Mouse (Mus musculus) central nervous system, embryonic 18 days (tissue): Measurements from ENCODE around the gene Olfr733. TPM values are rescaled to one million over a fixed set of nuclear protein-coding genes. Genes with fewer than 3 reads are reported as not detected.

Experiments used
- polyA plus RNA-seq: library from polyadenylated mRNA; depleted of rRNA; stranded (reverse); fragments of >200 nt; gene quantifications from 2 replicates; pipeline ENCODE4 v1.2.3, GENCODE M21; 2012; rRNA removed

The Olfr733 gene
- polyA plus RNA-seq: not detected in 2 replicates

DNA sequence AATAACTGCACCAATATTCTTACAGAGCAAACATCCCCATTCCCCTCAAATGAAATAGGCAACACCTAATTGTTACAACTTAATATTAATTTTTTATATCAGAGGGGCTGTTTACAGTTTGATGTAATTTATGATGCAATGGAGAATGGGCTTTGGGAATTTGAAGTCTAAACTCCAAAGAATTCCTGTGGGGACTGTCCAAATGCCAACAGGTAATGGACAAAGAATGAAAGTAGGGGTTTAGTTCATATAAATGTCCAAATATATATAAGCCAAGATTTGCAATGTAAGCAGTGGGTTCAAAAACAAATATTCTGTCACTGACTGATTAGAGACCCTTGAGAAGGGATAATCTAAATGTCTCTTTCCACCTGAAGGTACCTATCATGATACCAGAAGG is at the start of gene Olfr733:
Olfr733 (minus strand) TSS at position 101 of the 400 bp plus-strand sequence.

DNA sequence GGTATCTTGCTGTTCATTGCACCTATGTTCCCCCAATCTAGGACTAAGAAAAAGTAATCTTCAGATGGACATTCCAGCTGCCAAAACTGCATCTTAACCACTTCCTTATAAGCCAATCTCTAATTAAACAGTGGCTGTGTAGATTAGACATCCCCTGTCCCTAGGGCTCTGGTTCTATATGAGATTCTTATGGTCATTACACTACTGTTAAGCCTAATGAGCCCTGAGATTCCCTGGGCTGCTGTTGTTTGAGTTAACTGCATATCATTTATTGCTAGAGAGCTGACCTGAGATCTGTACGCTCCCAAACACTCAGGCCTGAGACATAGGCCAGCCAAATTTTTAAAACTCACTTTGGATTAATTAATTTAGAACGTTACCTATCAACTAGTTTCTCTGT is 47.5 kb upstream of the Olfr733 start, which contains the start of gene Olfr735:
Olfr735 (minus strand) TSS at position 77 of the 400 bp plus-strand sequence.

GRCm38 (mm10) chr14:50326661-50327060 is 25.3 kb upstream of the Olfr733 start, which contains the start of gene Olfr734:
Gene Olfr734, minus strand, starts transcription at chr14:50326761.

DNA sequence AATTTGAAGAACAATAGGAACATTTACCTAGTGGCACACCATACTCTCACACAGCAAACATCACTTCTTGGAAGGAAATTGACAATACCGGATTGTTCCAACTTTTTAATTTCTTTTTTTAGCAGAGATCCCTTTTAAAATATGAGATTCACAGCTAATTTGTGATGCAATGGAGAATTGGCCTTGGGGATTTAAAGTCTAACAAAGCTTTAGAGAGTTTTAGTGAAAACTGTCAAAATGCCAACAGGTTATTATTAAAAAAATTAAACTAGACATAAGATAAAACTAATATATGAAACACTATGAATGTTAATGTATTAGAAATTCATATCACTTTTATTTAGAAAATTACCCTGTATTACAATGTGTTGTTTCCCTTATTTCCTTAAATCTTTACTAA is 17.2 kb downstream of the Olfr733 start, which contains the start of gene Olfr732:
Olfr732 (minus strand) TSS at position 101 of the 400 bp plus-strand sequence.

Other genes starting within 250 kb of the Olfr733 start
- not detected in 2 replicates for gene Olfr726, start 210.6 kb downstream of the Olfr733 start, polyA plus RNA-seq
- not detected in 2 replicates for gene Olfr727, start 178.3 kb downstream of the Olfr733 start, polyA plus RNA-seq
- gene Olfr728, start 158.8 kb downstream of the Olfr733 start, polyA plus RNA-seq: not detected in 2 replicates
- not detected in 2 replicates for gene Olfr729, start 148.6 kb downstream of the Olfr733 start, polyA plus RNA-seq
- gene Olfr730, start 113.3 kb downstream of the Olfr733 start, polyA plus RNA-seq: not detected in 2 replicates
- gene Olfr731, start 59.7 kb downstream of the Olfr733 start, polyA plus RNA-seq: not detected in 2 replicates
- gene Olfr732, start 17.3 kb downstream of the Olfr733 start, polyA plus RNA-seq: not detected in 2 replicates
- not detected in 2 replicates for gene Olfr734, start 25.2 kb upstream of the Olfr733 start, polyA plus RNA-seq
- gene Olfr735, start 47.4 kb upstream of the Olfr733 start, polyA plus RNA-seq: not detected in 2 replicates
- not detected in 2 replicates for gene Tlr11, start 56.4 kb upstream of the Olfr733 start, polyA plus RNA-seq
- not detected in 2 replicates for gene Olfr736, start 79.6 kb upstream of the Olfr733 start, polyA plus RNA-seq
- not detected in 2 replicates for gene Olfr738, start 106.0 kb upstream of the Olfr733 start, polyA plus RNA-seq
- gene Olfr739, start 117.1 kb upstream of the Olfr733 start, polyA plus RNA-seq: not detected in 2 replicates
- gene Olfr740, start 144.0 kb upstream of the Olfr733 start, polyA plus RNA-seq: not detected in 2 replicates
- gene Olfr741, start 171.2 kb upstream of the Olfr733 start, polyA plus RNA-seq: not detected in 2 replicates
- gene Olfr742, start 202.1 kb upstream of the Olfr733 start, polyA plus RNA-seq: not detected in 2 replicates
- not detected in 2 replicates for gene Olfr743, start 220.3 kb upstream of the Olfr733 start, polyA plus RNA-seq